Mouse (Mus musculus): ENCODE measurements around the gene Pnpla3.
"Not testable (repeated sequence)": the region's sequence is repeated elsewhere in the genome, so short reads cannot be mapped to it uniquely, and the experiment has no call there.

The Pnpla3 gene

DNA sequence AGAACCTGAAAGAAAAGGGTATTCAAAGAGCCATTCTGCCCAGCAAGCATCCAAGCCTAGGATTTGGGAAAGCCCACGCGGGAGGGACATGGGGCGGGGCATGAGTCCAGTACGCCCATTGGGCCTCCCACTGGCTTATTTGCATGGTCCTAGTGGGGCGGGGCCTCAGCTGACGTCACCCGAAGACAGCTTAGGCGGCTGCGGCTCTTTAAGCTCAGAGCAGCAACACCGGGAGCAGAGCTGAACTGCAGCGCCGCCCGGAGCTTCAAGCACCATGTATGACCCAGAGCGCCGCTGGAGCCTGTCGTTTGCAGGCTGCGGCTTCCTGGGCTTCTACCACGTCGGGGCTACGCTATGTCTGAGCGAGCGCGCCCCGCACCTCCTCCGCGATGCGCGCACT is at the start of gene Pnpla3:
Pnpla3 (plus strand) TSS at position 238 of the 400 bp plus-strand sequence.
- peak; percentile 98 for DNase-seq

DNA sequence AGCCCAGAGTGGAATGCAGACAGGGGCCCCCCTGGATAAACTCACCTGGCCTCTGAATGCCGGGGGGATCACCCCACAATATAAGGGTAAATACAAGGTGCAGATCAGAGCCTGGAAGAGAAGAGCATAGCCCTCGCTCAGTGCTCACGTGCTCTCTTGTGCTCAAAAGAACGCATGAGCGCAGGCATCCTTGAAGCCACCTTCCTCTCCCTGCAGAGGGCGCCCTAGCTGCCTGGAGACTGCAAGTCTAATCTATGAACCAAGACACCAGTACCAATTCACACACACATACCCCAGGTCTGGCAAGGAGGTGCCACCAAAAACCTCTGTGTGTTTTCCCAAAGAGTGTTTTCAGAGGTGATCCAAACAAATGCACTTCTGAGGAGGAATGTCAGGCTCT is 47.0 kb upstream of the Pnpla3 start:
- peak; percentile 63 for DNase-seq

- no peak for DNase-seq
These were observed 46.6 kb upstream of the Pnpla3 start for GRCm38 (mm10) chr15:84121036-84121435.

DNA sequence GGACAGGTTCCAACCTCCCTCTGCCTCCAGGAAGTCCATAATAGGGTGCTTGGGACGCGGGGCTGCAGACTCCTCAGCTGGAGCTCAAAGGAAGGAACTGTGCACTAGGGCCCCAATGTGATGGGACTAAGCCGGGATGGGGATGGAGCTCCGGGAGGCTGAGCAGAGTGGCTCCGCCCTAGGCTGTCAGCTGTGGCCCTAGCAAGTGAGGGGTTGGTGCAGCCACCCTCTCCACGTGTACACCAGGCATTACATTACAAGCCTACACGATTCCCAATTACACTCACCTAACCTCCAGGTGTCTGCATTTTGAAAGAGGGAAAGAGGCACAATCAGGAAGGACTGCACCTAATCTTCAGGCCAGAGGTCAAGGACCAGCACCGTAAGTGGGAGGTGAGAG is 44.6 kb upstream of the Pnpla3 start, which contains the start of gene Pnpla5:
Pnpla5 (minus strand) TSS at position 101 of the 400 bp plus-strand sequence.
- no peak for DNase-seq

DNA sequence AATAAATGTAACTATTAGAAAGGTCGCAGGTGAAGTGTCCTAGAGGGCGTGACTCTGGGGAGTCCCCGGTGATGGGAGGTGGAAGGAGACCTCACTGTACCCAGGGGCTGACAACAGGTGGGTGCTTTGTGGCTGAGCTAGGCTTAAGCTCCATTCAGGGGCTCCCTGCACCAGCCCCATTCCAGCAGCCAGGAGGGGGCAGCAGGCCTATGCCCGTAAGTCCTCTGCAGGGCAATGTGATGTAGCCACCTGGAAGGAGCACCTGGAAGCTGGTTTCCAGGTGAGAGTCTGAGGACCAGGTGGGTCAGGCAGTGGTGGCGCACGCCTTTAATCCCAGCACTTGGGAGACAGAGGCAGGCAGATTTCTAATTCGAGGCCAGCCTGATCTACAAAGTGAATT is 43.6 kb upstream of the Pnpla3 start:
- DNase-seq = no peak

DNA sequence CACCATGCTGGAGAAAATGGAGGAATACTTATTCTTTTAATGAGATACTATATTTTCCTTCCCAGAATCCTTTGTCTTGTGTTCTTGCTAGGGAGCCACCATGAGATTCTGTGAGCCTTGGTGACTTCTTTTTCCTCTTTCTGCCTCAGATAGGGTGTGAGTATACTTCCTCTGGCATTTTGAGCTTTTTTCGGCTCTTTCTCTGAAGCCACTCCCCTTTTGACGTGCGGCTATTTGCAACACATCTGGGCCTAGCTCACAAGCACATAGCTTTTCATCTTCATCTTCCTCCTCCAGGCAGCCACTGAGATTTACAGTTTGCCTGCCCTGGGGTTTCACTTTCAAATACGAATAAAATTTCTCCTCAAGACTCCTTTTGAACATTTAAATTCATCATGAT is 41.2 kb upstream of the Pnpla3 start:
- DNase-seq = no peak

DNA sequence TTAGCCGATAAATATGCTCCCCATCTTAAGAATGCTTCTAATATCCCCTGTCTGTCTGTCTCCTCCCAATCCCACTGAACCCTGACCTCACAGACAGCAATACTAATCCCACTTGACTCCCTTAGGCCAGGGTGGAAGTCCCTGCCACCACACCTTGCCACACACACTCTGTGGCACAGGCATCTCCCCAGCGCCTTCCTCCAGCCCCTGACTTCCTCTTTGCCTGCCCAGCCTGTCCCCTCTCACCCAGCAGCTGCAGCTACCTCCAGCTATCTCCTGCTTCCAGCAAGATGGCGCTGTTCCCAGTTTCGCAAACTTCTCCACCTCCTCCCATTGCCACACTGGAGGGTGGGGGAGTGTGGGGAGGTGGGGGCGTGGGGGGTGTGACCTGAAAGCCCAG is 40.8 kb upstream of the Pnpla3 start:
- DNase-seq = no peak

DNA sequence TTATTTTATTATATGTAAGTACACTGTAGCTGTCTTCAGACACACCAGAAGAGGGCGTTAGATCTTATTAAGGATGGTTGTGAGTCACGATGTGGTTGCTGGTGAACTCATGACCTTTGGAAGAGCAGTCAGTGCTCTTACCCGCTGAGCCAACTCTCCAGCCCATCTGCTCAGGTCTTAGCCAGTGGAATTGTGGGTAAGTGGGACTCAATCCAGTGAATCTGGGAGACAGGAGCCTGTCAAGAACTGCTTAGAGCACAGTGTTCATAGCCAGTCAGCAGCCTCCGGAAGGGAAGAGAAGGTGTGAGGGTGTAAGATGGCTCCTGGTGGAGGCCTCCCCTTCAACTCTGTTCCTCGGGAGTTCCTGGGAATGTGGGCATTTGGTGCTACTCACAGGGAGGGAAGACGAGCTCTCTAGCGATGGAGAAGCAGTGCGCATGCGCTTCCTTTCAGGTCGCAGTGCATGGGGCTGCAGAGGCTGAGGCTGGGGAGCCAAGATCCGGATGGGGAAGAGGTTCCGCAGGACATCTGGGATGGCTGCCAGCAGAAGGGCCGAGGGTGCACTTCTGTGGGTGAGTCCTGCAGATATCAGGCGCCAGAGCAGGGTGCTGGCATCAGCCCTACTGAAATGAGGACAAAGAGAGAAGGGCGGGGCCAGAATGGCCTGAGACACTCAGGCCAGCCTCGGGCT is 36.4 kb upstream of the Pnpla3 start:
- peak; percentile 70 for DNase-seq

GRCm38 (mm10) chr15:84131971-84132370 is 35.7 kb upstream of the Pnpla3 start:
- DNase-seq = no peak

- DNase-seq = peak; percentile 15
These were observed 34.2 kb upstream of the Pnpla3 start for GRCm38 (mm10) chr15:84133440-84133839.

- DNase-seq = peak; percentile 55
These were observed 32.2 kb upstream of the Pnpla3 start for GRCm38 (mm10) chr15:84135472-84135871.

- peak; percentile 17 for DNase-seq
These were observed 30.9 kb upstream of the Pnpla3 start for GRCm38 (mm10) chr15:84136473-84137415.

GRCm38 (mm10) chr15:84139592-84140005 is 28.0 kb upstream of the Pnpla3 start:
- no peak for DNase-seq

- DNase-seq = peak; percentile 46
These were observed 27.5 kb upstream of the Pnpla3 start for GRCm38 (mm10) chr15:84140109-84140508.

- peak; percentile 59 for DNase-seq
These were observed 26.7 kb upstream of the Pnpla3 start for GRCm38 (mm10) chr15:84140929-84141328.

- no peak for DNase-seq
These were observed 11.5 kb upstream of the Pnpla3 start for GRCm38 (mm10) chr15:84156158-84156557.

DNA sequence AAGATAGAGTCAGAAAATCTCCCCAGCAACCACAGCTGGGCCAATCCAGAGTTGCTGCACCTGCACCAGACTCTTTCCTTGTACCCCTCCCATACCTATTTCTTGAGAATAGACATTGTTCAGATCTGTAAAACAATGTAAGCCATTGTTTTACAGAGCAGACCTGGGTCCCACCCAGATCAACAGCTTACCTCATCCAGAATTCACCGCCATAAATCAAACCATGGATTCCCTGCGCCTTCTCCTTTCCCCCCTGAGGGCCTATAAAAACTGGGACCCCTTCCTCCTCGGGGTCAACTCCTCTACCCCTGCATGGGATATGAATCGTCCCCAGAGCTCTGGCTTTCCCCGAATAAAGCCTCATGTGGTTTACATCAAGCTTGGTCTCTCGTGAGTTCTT is 10.1 kb upstream of the Pnpla3 start:
- DNase-seq = not testable (repeated sequence)

GRCm38 (mm10) chr15:84161871-84162270 is 5.8 kb upstream of the Pnpla3 start:
- no peak for DNase-seq

DNA sequence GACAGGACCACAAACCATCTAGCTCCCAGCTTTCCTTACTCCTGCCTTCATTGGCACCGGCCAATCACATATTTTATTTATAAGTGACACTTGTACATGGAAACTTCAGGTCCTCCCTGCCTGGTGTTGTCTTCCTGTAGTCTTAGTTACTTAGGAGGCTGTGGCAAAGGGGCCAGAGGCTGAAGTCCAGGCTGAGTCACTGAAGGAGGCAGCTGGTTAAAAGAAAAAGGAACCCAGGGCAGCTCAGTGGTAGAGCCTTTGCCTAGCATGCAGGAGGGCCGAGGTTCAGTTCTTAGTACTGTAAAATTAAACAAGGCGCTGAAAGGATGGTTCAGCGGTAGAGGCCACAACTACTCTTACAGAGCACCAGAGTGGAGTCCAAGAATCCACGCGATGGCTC is 819 bp upstream of the Pnpla3 start:
- no peak for DNase-seq

GRCm38 (mm10) chr15:84168170-84169161 is 829 bp downstream of the Pnpla3 start:
- DNase-seq = peak; percentile 91

DNA sequence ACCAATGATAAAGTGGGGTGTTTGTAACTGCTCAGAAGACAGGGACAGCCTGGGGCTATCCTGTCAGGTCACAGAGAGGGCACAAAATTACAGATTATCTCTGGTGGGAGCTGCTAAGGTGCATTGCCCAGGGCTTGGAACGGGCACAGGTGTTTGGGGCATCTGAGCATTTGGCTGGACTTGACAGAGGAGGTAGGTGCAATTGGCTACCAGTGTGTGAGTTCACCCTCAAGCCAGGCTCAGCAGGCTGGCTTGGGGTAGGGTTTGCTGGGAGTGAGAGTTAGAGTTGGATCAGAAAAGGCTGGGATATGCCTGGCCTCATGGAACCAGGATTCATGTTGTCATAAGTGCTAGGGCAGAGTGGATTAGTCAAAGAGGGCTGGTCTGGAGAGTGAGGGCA is 1.9 kb downstream of the Pnpla3 start:
- no peak for DNase-seq

GRCm38 (mm10) chr15:84171166-84171565 is 3.5 kb downstream of the Pnpla3 start:
- no peak for DNase-seq

GRCm38 (mm10) chr15:84178733-84179132 is 11.1 kb downstream of the Pnpla3 start:
- DNase-seq = no peak

All from retina, postnatal 1 day (tissue).